20 mouse cellular contexts compared by ENCODE assay signal in the genomic region with DNA sequence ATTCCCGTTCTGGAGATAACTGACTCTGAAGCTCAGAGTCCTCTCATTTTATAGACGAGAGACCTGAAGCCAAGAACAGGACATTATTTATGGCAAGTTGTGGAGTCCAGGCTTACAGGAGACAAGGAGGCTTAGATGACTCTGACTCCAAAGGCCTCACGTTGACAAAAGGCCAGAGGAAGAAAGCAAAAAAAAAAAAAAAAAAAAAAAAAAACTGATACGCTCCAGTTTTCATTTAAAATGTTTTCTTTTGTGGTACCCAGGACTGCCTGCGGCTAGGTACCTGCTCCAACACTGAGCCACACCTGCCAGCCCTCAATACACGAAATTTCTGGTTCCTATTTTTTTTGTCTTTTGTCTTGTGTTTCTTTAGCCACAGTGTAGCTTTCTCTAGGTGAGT. TPM values are rescaled to one million over a fixed set of nuclear protein-coding genes. Genes with fewer than 3 reads are reported as not detected.
DNase-seq lines count a peak whose midpoint lies in the region; ATAC-seq and TF ChIP-seq lines count a peak whose summit lies in the region.
"Had no signal": no experiment of that assay in that cellular context is flagged by ENCODE, and none has a peak within 500 bp of the region (broad histone marks: within the 10 kb centered on the region; RNA-seq: fewer than 3 reads in every experiment).

No protein-coding gene starts in this region.

- H3K9ac ChIP-seq in heart, embryonic 13.5 days = peak overlapping the region; percentile 8; the same call in 1 of the 2 replicates
- H3K9ac ChIP-seq in liver, embryonic 11.5 days (ENCODE audit: low read depth, low read length) = 0 out of 2 replicates have a peak overlapping the region, but pooled peaks have one; percentile 44
- no peak overlapping the region for H3K9ac ChIP-seq in forebrain, embryonic 16.5 days (replicated peaks; ENCODE audit: low read depth, low read length)
- H3K9ac ChIP-seq: embryonic facial prominence, embryonic 12.5 days; hindbrain, embryonic 14.5 days; limb, embryonic 12.5 days; neural tube, embryonic 12.5 days had no signal

- no peaks in the 10 kb centered on the region for H3K27me3 ChIP-seq in heart, embryonic 13.5 days (replicated peaks)
- H3K27me3 ChIP-seq in spleen, adult 2 months (ENCODE audit: control insufficient read depth, insufficient read depth, low read length) = no peaks in the 10 kb centered on the region
- H3K27me3 ChIP-seq in liver, embryonic 11.5 days (replicated peaks; ENCODE audit: control insufficient read depth, insufficient read depth, low read length) = no peaks in the 10 kb centered on the region
- H3K27me3 ChIP-seq in small intestine, adult 2 months (ENCODE audit: control insufficient read depth, insufficient read depth, low read length) = no peaks in the 10 kb centered on the region
- H3K27me3 ChIP-seq in forebrain, embryonic 16.5 days (replicated peaks; ENCODE audit: control insufficient read depth, insufficient read depth, low read length) = no peaks in the 10 kb centered on the region
- H3K27me3 ChIP-seq: neural tube, embryonic 12.5 days had no signal

- H3K27ac ChIP-seq in heart, embryonic 13.5 days (replicated peaks) = peak overlapping the region; percentile 75
- H3K27ac ChIP-seq in spleen, adult 2 months (ENCODE audit: insufficient read depth, low read length) = peak overlapping the region; percentile 92
- H3K27ac ChIP-seq in liver, embryonic 11.5 days (ENCODE audit: low read depth, low read length) = peak overlapping the region; percentile 70; the same call in 1 of the 2 replicates
- H3K27ac ChIP-seq in small intestine, adult 2 months (ENCODE audit: insufficient read depth, low read depth, low read length) = peak overlapping the region; percentile 96
- H3K27ac ChIP-seq in forebrain, embryonic 16.5 days (ENCODE audit: low read length) = no peak overlapping the region
- H3K27ac ChIP-seq: embryonic facial prominence, embryonic 12.5 days; hindbrain, embryonic 14.5 days; limb, embryonic 12.5 days; neural tube, embryonic 12.5 days had no signal

- DNase-seq in heart, postnatal 14 days = no peak
- DNase-seq in spleen, adult 2 months (ENCODE audit: low read depth in 1 of 2, low spot score in 2 of 2) = no peak
- no peak for DNase-seq in spleen, adult 18-20 months
- DNase-seq in liver, embryonic 11.5 days (ENCODE audit: low spot score) = no peak
- no peak for DNase-seq in lung, adult 2 months
- DNase-seq: adrenal gland, postnatal 25 days; cerebellum, adult 9-10 months; heart, adult 11 months; kidney, adult 2 months; kidney, postnatal 25 days; layer of hippocampus, adult 9-11 months; right cerebral cortex, postnatal 14 days had no signal

- intact Hi-C loops in heart, postnatal 14 days (cut with DNase I) = no loop called here

- H3K9me3 ChIP-seq in heart, embryonic 13.5 days = no peaks in the 10 kb centered on the region
- H3K9me3 ChIP-seq in liver, embryonic 11.5 days (ENCODE audit: control insufficient read depth, low read length) = no peaks in the 10 kb centered on the region
- H3K9me3 ChIP-seq in forebrain, embryonic 16.5 days (ENCODE audit: control insufficient read depth, low read length) = no peaks in the 10 kb centered on the region
- H3K9me3 ChIP-seq: embryonic facial prominence, embryonic 12.5 days; limb, embryonic 12.5 days; neural tube, embryonic 12.5 days had no signal

- WGBS in heart, embryonic 13.5 days = 48% methylated on average over 6 of the region's 6 CpGs
- WGBS in spleen, adult 2 months = 29% methylated on average over 6 of the region's 6 CpGs
- WGBS in liver, embryonic 11.5 days = 41% methylated on average over 6 of the region's 6 CpGs
- WGBS in small intestine, adult 2 months = 15% methylated on average over 6 of the region's 6 CpGs
- WGBS in lung, adult 2 months = 58% methylated on average over 6 of the region's 6 CpGs
- 70% methylated on average over 6 of the region's 6 CpGs for WGBS in forebrain, embryonic 16.5 days

- no peak overlapping the region for H3K4me2 ChIP-seq in heart, embryonic 13.5 days
- peak overlapping the region; percentile 64 for H3K4me2 ChIP-seq in liver, embryonic 11.5 days
- H3K4me2 ChIP-seq in forebrain, embryonic 16.5 days (ENCODE audit: low read length) = no peak overlapping the region
- H3K4me2 ChIP-seq: embryonic facial prominence, embryonic 12.5 days; hindbrain, embryonic 14.5 days; limb, embryonic 12.5 days; neural tube, embryonic 12.5 days had no signal

- H3K36me3 ChIP-seq in heart, embryonic 13.5 days = no peaks in the 10 kb centered on the region
- no peaks in the 10 kb centered on the region; the same call in 1 of the 2 replicates for H3K36me3 ChIP-seq in spleen, adult 2 months (ENCODE audit: control insufficient read depth, insufficient read depth, low read length)
- H3K36me3 ChIP-seq in liver, embryonic 11.5 days (ENCODE audit: control insufficient read depth, insufficient read depth, low read length) = no peaks in the 10 kb centered on the region
- H3K36me3 ChIP-seq in small intestine, adult 2 months (ENCODE audit: control insufficient read depth, insufficient read depth, low read length) = no peaks in the 10 kb centered on the region
- no peaks in the 10 kb centered on the region for H3K36me3 ChIP-seq in forebrain, embryonic 16.5 days (ENCODE audit: control insufficient read depth, insufficient read depth)
- H3K36me3 ChIP-seq: embryonic facial prominence, embryonic 12.5 days; limb, embryonic 12.5 days; neural tube, embryonic 12.5 days had no signal

- H3K4me3 ChIP-seq in heart, embryonic 13.5 days = no peak overlapping the region
- H3K4me3 ChIP-seq in spleen, adult 2 months (ENCODE audit: extremely low read depth, insufficient read depth, insufficient read length) = peak overlapping the region; percentile 79
- peak overlapping the region; percentile 63 for H3K4me3 ChIP-seq in liver, embryonic 11.5 days (ENCODE audit: low read depth, low read length)
- peak overlapping the region; percentile 43 for H3K4me3 ChIP-seq in small intestine, adult 2 months (ENCODE audit: low read depth, low read length)
- H3K4me3 ChIP-seq in lung, adult 2 months (replicated peaks; ENCODE audit: extremely low read depth, low read depth, low read length) = no peak overlapping the region
- H3K4me3 ChIP-seq in forebrain, embryonic 16.5 days (replicated peaks; ENCODE audit: low read length) = no peak overlapping the region
- H3K4me3 ChIP-seq: embryonic facial prominence, embryonic 12.5 days; limb, embryonic 12.5 days; neural tube, embryonic 12.5 days had no signal

- TF ChIP-seq POLR2A in spleen, adult 2 months (IDR thresholded peaks at IDR 0.05; ENCODE audit: low read depth, low read length) = no peak
- no peak for TF ChIP-seq POLR2A in small intestine, adult 2 months (IDR thresholded peaks at IDR 0.05; ENCODE audit: low read depth, low read length)
- TF ChIP-seq POLR2A in lung, adult 2 months (IDR thresholded peaks at IDR 0.05; ENCODE audit: borderline replicate concordance, extremely low read depth, low read depth, low read length) = no peak

- no peak for ATAC-seq in heart, embryonic 13.5 days (ENCODE audit: extremely low read depth, insufficient number of reproducible peaks, low FRiP score, low TSS enrichment)
- no peak for ATAC-seq in liver, embryonic 11.5 days (replicated peaks; ENCODE audit: low FRiP score)
- ATAC-seq in forebrain, embryonic 16.5 days = no peak
- ATAC-seq: lung, postnatal 0 days had no signal

- H3K4me1 ChIP-seq in heart, embryonic 13.5 days = peaks cover 28% of the 10 kb centered on the region
- H3K4me1 ChIP-seq in spleen, adult 2 months (ENCODE audit: control insufficient read depth, insufficient read depth, insufficient read length) = peaks cover 25% of the 10 kb centered on the region; the same call in 1 of the 2 replicates
- peaks cover 37% of the 10 kb centered on the region for H3K4me1 ChIP-seq in liver, embryonic 11.5 days (replicated peaks; ENCODE audit: control insufficient read depth, insufficient read depth, low read length)
- peaks cover 38% of the 10 kb centered on the region for H3K4me1 ChIP-seq in small intestine, adult 2 months (ENCODE audit: control insufficient read depth, insufficient read depth, insufficient read length, low read length)
- H3K4me1 ChIP-seq in lung, adult 2 months (ENCODE audit: control insufficient read depth, insufficient read depth, low read length) = 0 out of 2 replicates have a peak, but pooled peaks cover 3% of the 10 kb centered on the region
- H3K4me1 ChIP-seq in forebrain, embryonic 16.5 days (replicated peaks; ENCODE audit: control insufficient read depth, insufficient read depth, low read length) = no peaks in the 10 kb centered on the region
- H3K4me1 ChIP-seq: limb, embryonic 12.5 days had no signal

- TF ChIP-seq CTCF in spleen, adult 2 months (IDR thresholded peaks at IDR 0.05; ENCODE audit: extremely low read depth, insufficient read depth, insufficient read length, insufficient replicate concordance) = no peak
- no peak for TF ChIP-seq CTCF in small intestine, adult 2 months (IDR thresholded peaks at IDR 0.05; ENCODE audit: extremely low read depth, insufficient read length, insufficient replicate concordance, low read depth, low read length)
- TF ChIP-seq CTCF in lung, adult 2 months (IDR thresholded peaks at IDR 0.05; ENCODE audit: insufficient read depth, low read length) = no peak

RNA-seq across cellular contexts. Expression of a gene that starts 1.9 kb away (rescaled TPM):
- polyA plus RNA-seq in heart, embryonic 13.5 days (2015; fragmentation: Nextera tagmentation; extraction: Ambion mirVana) = 2.9 and 3.2 TPM in 2 replicates
- 1 to 10 TPM; 1.8 to 3.9 TPM for total RNA-seq in heart, postnatal 14 days (2021)
- 101 TPM in 2 replicates for polyA plus RNA-seq in spleen, adult 2 months (2012; rRNA removed)
- 56.6 and 62.1 TPM in 2 replicates for polyA plus RNA-seq in liver, embryonic 11.5 days (2014; fragmentation: Nextera tagmentation; extraction: Ambion mirVana)
- polyA plus RNA-seq in small intestine, adult 2 months (2012; rRNA removed) = 6.6 and 13.0 TPM in 2 replicates
- 19.1 and 23.9 TPM in 2 replicates for polyA plus RNA-seq in lung, adult 2 months (2012; rRNA removed)
- polyA plus RNA-seq in forebrain, embryonic 16.5 days (2015; fragmentation: Nextera tagmentation; extraction: Ambion mirVana) = 0.65 and 0.70 TPM in 2 replicates

RNA-seq across cellular contexts. Expression of a gene that starts 20.3 kb away (rescaled TPM):
- 1.7 TPM in 2 replicates for polyA plus RNA-seq in heart, embryonic 13.5 days (2015; fragmentation: Nextera tagmentation; extraction: Ambion mirVana)
- total RNA-seq in heart, postnatal 14 days (2021) = 1 to 10 TPM in 1 of 2 experiments, under 1 TPM in 1; 0.51 to 1.1 TPM
- 5,688 and 5,726 TPM in 2 replicates for polyA plus RNA-seq in spleen, adult 2 months (2012; rRNA removed)
- polyA plus RNA-seq in liver, embryonic 11.5 days (2014; fragmentation: Nextera tagmentation; extraction: Ambion mirVana) = 10.5 and 13.7 TPM in 2 replicates
- 55.9 and 26,246 TPM in 2 replicates for polyA plus RNA-seq in small intestine, adult 2 months (2012; rRNA removed)
- 4.7 and 17.3 TPM in 2 replicates for polyA plus RNA-seq in lung, adult 2 months (2012; rRNA removed)
- 1.1 and 1.4 TPM in 2 replicates for polyA plus RNA-seq in forebrain, embryonic 16.5 days (2015; fragmentation: Nextera tagmentation; extraction: Ambion mirVana)

RNA-seq across cellular contexts. Expression of a gene that starts 30.7 kb away (rescaled TPM):
- 15.3 and 16.0 TPM in 2 replicates for polyA plus RNA-seq in heart, embryonic 13.5 days (2015; fragmentation: Nextera tagmentation; extraction: Ambion mirVana)
- total RNA-seq in heart, postnatal 14 days (2021) = 10 to 100 TPM; 14.8 to 17.1 TPM
- 29.2 and 33.1 TPM in 2 replicates for polyA plus RNA-seq in spleen, adult 2 months (2012; rRNA removed)
- polyA plus RNA-seq in liver, embryonic 11.5 days (2014; fragmentation: Nextera tagmentation; extraction: Ambion mirVana) = 14.1 and 15.6 TPM in 2 replicates
- polyA plus RNA-seq in small intestine, adult 2 months (2012; rRNA removed) = 154 and 384 TPM in 2 replicates
- polyA plus RNA-seq in lung, adult 2 months (2012; rRNA removed) = 102 and 115 TPM in 2 replicates
- polyA plus RNA-seq in forebrain, embryonic 16.5 days (2015; fragmentation: Nextera tagmentation; extraction: Ambion mirVana) = 2.4 and 3.3 TPM in 2 replicates

RNA-seq across cellular contexts. Expression of a gene that starts 52.3 kb away (rescaled TPM):
- polyA plus RNA-seq in heart, embryonic 13.5 days (2015; fragmentation: Nextera tagmentation; extraction: Ambion mirVana) = 202 and 203 TPM in 2 replicates
- total RNA-seq in heart, postnatal 14 days (2021) = 100 to 1,000 TPM; 146 to 158 TPM
- 612 and 971 TPM in 2 replicates for polyA plus RNA-seq in spleen, adult 2 months (2012; rRNA removed)
- 256 and 274 TPM in 2 replicates for polyA plus RNA-seq in liver, embryonic 11.5 days (2014; fragmentation: Nextera tagmentation; extraction: Ambion mirVana)
- polyA plus RNA-seq in small intestine, adult 2 months (2012; rRNA removed) = 597 and 1,087 TPM in 2 replicates
- 846 and 1,111 TPM in 2 replicates for polyA plus RNA-seq in lung, adult 2 months (2012; rRNA removed)
- polyA plus RNA-seq in forebrain, embryonic 16.5 days (2015; fragmentation: Nextera tagmentation; extraction: Ambion mirVana) = 152 and 164 TPM in 2 replicates

Comparison
In these comparisons a context has a peak if more than half of its experiments do, and no peak if none do; other contexts are left out.
1. H3K4me3 ChIP-seq: peak in spleen, adult 2 months (single experiment), liver, embryonic 11.5 days (single experiment) and small intestine, adult 2 months (single experiment); none in heart, embryonic 13.5 days (single experiment), lung, adult 2 months (single experiment) and forebrain, embryonic 16.5 days (single experiment).